In the genomic region with DNA sequence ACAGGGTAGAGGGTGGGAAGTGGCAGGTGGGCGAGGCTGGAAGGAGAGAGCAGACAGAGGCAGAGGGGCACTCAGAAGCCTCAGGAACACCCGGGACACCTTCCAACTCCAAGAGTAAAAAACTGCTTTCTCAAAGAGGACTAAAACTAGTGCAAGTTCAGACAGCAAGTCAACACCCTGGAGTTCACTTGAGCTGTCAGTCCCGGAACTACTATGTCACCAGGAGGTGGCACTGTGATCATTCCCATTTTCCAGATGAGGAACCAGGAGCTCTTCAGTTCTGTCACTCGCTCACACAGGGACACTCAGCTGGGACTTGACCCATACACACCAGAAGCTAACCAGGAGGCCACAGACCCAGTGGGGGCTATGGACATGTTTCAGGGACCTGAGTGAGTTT, we compare ENCODE assay signal across 12 mouse cellular contexts. TPM values are rescaled to one million over a fixed set of nuclear protein-coding genes. Genes with fewer than 3 reads are reported as not detected.
DNase-seq lines count a peak whose midpoint lies in the region; ATAC-seq and TF ChIP-seq lines count a peak whose summit lies in the region.
"Had no signal": no experiment of that assay in that cellular context is flagged by ENCODE, and none has a peak within 500 bp of the region (broad histone marks: within the 10 kb centered on the region; RNA-seq: fewer than 3 reads in every experiment).

No protein-coding gene starts in this region.

- H3K4me1 ChIP-seq in kidney, embryonic 15.5 days, result peaks cover 34% of the 10 kb centered on the region
- peaks cover 29% of the 10 kb centered on the region for H3K4me1 ChIP-seq in bone marrow macrophage, adult 2 months (ENCODE audit: control insufficient read depth, insufficient read depth, low read length)
- H3K4me1 ChIP-seq in lung, postnatal 0 days (ENCODE audit: insufficient read depth, low read depth, low read length), result 0 out of 2 replicates have a peak, but pooled peaks cover 4% of the 10 kb centered on the region

- no peak for TF ChIP-seq EP300 in lung, postnatal 0 days (IDR thresholded peaks at IDR 0.05)

- no peaks in the 10 kb centered on the region for H3K27me3 ChIP-seq in kidney, embryonic 15.5 days
- no peaks in the 10 kb centered on the region for H3K27me3 ChIP-seq in lung, postnatal 0 days (replicated peaks; ENCODE audit: insufficient read depth, low read length)

- peak; percentile 48; the same call in 1 of the 2 replicates for TF ChIP-seq CTCF in bone marrow macrophage, adult 2 months (IDR thresholded peaks at IDR 0.05; ENCODE audit: low read depth, low read length)
- peak; percentile 53 for TF ChIP-seq CTCF in lung, postnatal 0 days (IDR thresholded peaks at IDR 0.05)

- no peak overlapping the region for H3K4me2 ChIP-seq in kidney, embryonic 15.5 days
- H3K4me2 ChIP-seq in lung, postnatal 0 days (replicated peaks; ENCODE audit: low read depth, low read length), result no peak overlapping the region
- H3K4me2 ChIP-seq: hindbrain, embryonic 12.5 days; midbrain, embryonic 12.5 days had no signal

- H3K9ac ChIP-seq in kidney, embryonic 15.5 days, result no peak overlapping the region
- H3K9ac ChIP-seq in lung, postnatal 0 days (replicated peaks; ENCODE audit: low read depth), result no peak overlapping the region
- H3K9ac ChIP-seq: hindbrain, embryonic 12.5 days; midbrain, embryonic 12.5 days had no signal

- no peak overlapping the region for H3K4me3 ChIP-seq in kidney, embryonic 15.5 days (replicated peaks)
- H3K4me3 ChIP-seq in bone marrow macrophage, adult 2 months (ENCODE audit: insufficient read depth, low read length), result no peak overlapping the region
- no peak overlapping the region for H3K4me3 ChIP-seq in lung, postnatal 0 days (ENCODE audit: low read depth, low read length)
- H3K4me3 ChIP-seq: hindbrain, embryonic 12.5 days; midbrain, embryonic 12.5 days had no signal

- DNase-seq in adrenal gland, postnatal 36 days, result peak; percentile 45 to 49
- no peak for DNase-seq in adrenal gland, postnatal 4 days (ENCODE audit: low spot score in 2 of 2)
- peak; percentile 47 to 68 for DNase-seq in kidney, postnatal 36 days
- no peak for DNase-seq in lung, postnatal 0 days (ENCODE audit: low spot score)
- DNase-seq in spleen, postnatal 10 days (ENCODE audit: low spot score in 2 of 2), result no peak
- no peak for DNase-seq in ovary, adult 18-20 months (ENCODE audit: low spot score)
- DNase-seq: thymus, postnatal 4 days had no signal

- no peaks in the 10 kb centered on the region for H3K9me3 ChIP-seq in kidney, embryonic 15.5 days (replicated peaks)
- no peaks in the 10 kb centered on the region for H3K9me3 ChIP-seq in lung, postnatal 0 days (ENCODE audit: low read length)
- H3K9me3 ChIP-seq: hindbrain, embryonic 12.5 days; midbrain, embryonic 12.5 days had no signal

- no peaks in the 10 kb centered on the region for H3K36me3 ChIP-seq in kidney, embryonic 15.5 days
- no peaks in the 10 kb centered on the region for H3K36me3 ChIP-seq in lung, postnatal 0 days (ENCODE audit: insufficient read depth, low read length)
- H3K36me3 ChIP-seq: hindbrain, embryonic 12.5 days; midbrain, embryonic 12.5 days had no signal

- ATAC-seq in kidney, embryonic 15.5 days (replicated peaks; ENCODE audit: low FRiP score), result no peak
- ATAC-seq in lung, postnatal 0 days, result no peak

- H3K27ac ChIP-seq in kidney, embryonic 15.5 days, result no peak overlapping the region
- no peak overlapping the region for H3K27ac ChIP-seq in bone marrow macrophage, adult 2 months (ENCODE audit: insufficient read depth, low read depth, low read length)
- H3K27ac ChIP-seq in lung, postnatal 0 days (ENCODE audit: low read length), result no peak overlapping the region
- H3K27ac ChIP-seq: hindbrain, embryonic 12.5 days; midbrain, embryonic 12.5 days had no signal

- 64% methylated on average over 4 of the region's 4 CpGs for WGBS in kidney, embryonic 15.5 days
- WGBS in lung, postnatal 0 days, result 51% methylated on average over 4 of the region's 4 CpGs

- no peak for TF ChIP-seq POLR2A in bone marrow macrophage, adult 2 months (IDR thresholded peaks at IDR 0.05; ENCODE audit: borderline replicate concordance, low read depth, low read length)

RNA-seq across cellular contexts. Expression of a gene that starts 6.6 kb away (rescaled TPM):
- not detected for total RNA-seq in adrenal gland, postnatal 36 days (2021)
- total RNA-seq in adrenal gland, postnatal 4 days (2021), result not detected
- polyA plus RNA-seq in kidney, embryonic 15.5 days (2015; fragmentation: Nextera tagmentation; extraction: Ambion mirVana), result not detected in 2 replicates
- not detected in 2 replicates for polyA plus RNA-seq in bone marrow macrophage, adult 2 months (2012; ENCODE audit: insufficient read depth, insufficient read length, missing spikeins)
- polyA plus RNA-seq in lung, postnatal 0 days (2015; fragmentation: Nextera tagmentation; extraction: Ambion mirVana), result not detected in 2 replicates
- total RNA-seq: left cerebral cortex, adult 8-10 months had no signal
- polyA plus RNA-seq: hindbrain, embryonic 12.5 days; midbrain, embryonic 12.5 days had no signal

RNA-seq across cellular contexts. Expression of a gene that starts 30.6 kb away (rescaled TPM):
- total RNA-seq in adrenal gland, postnatal 36 days (2021), result 10 to 100 TPM; 12.8 to 13.3 TPM
- total RNA-seq in adrenal gland, postnatal 4 days (2021), result 10 to 100 TPM; 26.7 to 26.9 TPM
- polyA plus RNA-seq in kidney, embryonic 15.5 days (2015; fragmentation: Nextera tagmentation; extraction: Ambion mirVana), result 13.7 and 14.2 TPM in 2 replicates
- 15.9 and 19.2 TPM in 2 replicates for polyA plus RNA-seq in bone marrow macrophage, adult 2 months (2012; ENCODE audit: insufficient read depth, insufficient read length, missing spikeins)
- 8.3 and 9.9 TPM in 2 replicates for polyA plus RNA-seq in lung, postnatal 0 days (2015; fragmentation: Nextera tagmentation; extraction: Ambion mirVana)

Comparison
In these comparisons a context has a peak if more than half of its experiments do, and no peak if none do; other contexts are left out.
1. DNase-seq: peak in adrenal gland, postnatal 36 days (2 of 2) and kidney, postnatal 36 days (2 of 2); none in adrenal gland, postnatal 4 days (0 of 2), lung, postnatal 0 days (single experiment), spleen, postnatal 10 days (0 of 2) and ovary, adult 18-20 months (single experiment).